Mouse (Mus musculus) spleen, adult 2 months (tissue): Measurements from ENCODE around the gene Parp3.

Experiments used
- CTCF ChIP-seq: fragments of 200-500 bp; IDR thresholded peaks from 2 replicates; pipeline ENCODE4 v1.5.1; 2011; ENCODE audit warnings: mild to moderate bottlenecking, inconsistent platforms; ENCODE audit not compliant: insufficient read depth, insufficient read length, insufficient replicate concordance; ENCODE audit errors: extremely low read depth
- POLR2A ChIP-seq: fragments of 200-500 bp; IDR thresholded peaks from 2 replicates; pipeline ENCODE4 v1.6.1; 2011; ENCODE audit warnings: low read depth, low read length, inconsistent platforms

DNA sequence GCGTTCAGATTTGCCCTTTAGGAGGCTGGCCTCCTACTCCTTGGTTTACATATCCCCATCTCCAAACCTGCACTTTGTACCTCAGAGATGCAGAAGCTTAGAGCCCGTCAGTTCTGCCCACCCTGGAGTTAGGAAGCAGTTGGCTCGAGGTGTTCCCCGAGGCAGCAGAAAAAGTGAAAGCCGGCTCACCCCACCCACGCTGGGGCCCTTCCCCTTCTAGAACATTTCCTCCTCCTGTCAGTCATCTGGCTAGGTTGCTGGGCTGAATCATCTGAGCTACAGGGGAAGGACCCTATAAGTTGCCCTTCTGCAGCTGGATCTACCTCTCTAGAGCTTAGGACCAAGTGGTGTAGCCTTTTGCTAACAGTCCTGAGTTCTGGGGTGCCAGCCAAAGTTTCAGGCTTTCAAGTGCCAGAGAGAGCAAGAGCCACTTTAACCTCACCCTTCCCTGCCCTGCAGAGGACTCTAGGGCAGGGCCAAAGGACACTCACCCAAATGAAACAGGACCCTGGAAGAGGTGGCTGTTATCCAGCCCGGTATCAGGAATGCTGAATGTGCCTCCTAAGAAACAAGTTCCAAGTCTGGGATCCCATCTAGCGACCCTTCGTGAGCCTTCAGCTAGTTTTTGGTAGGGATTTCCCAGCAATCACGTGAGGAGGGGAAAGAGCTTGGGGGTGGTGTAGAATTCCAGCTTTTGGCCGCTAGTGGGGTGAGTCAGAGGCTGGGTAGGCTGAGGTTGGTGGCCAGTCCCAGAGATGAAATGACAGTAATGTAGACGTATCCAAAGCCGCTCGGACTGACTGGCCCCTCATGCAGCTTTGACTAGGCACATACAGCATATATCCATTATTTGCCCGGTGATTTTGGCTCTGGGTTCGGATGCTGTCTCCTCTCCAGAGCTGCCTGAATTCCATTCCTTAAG, 486 bp downstream of the Parp3 start:
- TF ChIP-seq POLR2A (peak; percentile 18; the same call in 1 of the 2 replicates), CTCF (no peak)
